Mouse (Mus musculus): ENCODE measurements around the gene Dars2. TPM values are rescaled to one million over a fixed set of nuclear protein-coding genes. Genes with fewer than 3 reads are reported as not detected.

Gene Dars2
- polyA plus RNA-seq, 1 experiment, result 26.2 TPM

- Histone ChIP-seq H3K27ac (ENCODE audit: insufficient read depth, low read length) (no peak overlapping the region), H3K4me3 (ENCODE audit: insufficient read depth, low read length) (no peak overlapping the region), H3K4me1 (ENCODE audit: control insufficient read depth, insufficient read depth, low read length) (no peaks in the 10 kb centered on the region)
- no peak for TF ChIP-seq CTCF (IDR thresholded peaks at IDR 0.05; ENCODE audit: extremely low read depth, insufficient read depth, low read length)
- no peak for TF ChIP-seq POLR2A (IDR thresholded peaks at IDR 0.05; ENCODE audit: extremely low read depth, insufficient read depth, low read length)
Observed at GRCm38 (mm10) chr1:161027196-161027595, 43.3 kb downstream of the Dars2 start.

- H3K4me3 ChIP-seq (ENCODE audit: insufficient read depth, low read length), result no peak overlapping the region
- H3K4me1 ChIP-seq (ENCODE audit: control insufficient read depth, insufficient read depth, low read length), result no peaks in the 10 kb centered on the region
- TF ChIP-seq CTCF (IDR thresholded peaks at IDR 0.05; ENCODE audit: extremely low read depth, insufficient read depth, low read length), result no peak
- no peak for TF ChIP-seq POLR2A (IDR thresholded peaks at IDR 0.05; ENCODE audit: extremely low read depth, insufficient read depth, low read length)
- no peak overlapping the region for H3K27ac ChIP-seq (ENCODE audit: insufficient read depth, low read length)
Observed at GRCm38 (mm10) chr1:161025410-161026210, 44.8 kb downstream of the Dars2 start.

- H3K4me3 ChIP-seq (ENCODE audit: insufficient read depth, low read length), result no peak overlapping the region
- no peak overlapping the region for H3K27ac ChIP-seq (ENCODE audit: insufficient read depth, low read length)
- no peaks in the 10 kb centered on the region for H3K4me1 ChIP-seq (ENCODE audit: control insufficient read depth, insufficient read depth, low read length)
- TF ChIP-seq CTCF (IDR thresholded peaks at IDR 0.05; ENCODE audit: extremely low read depth, insufficient read depth, low read length) (no peak), POLR2A (IDR thresholded peaks at IDR 0.05; ENCODE audit: extremely low read depth, insufficient read depth, low read length) (no peak)
Observed at GRCm38 (mm10) chr1:161020051-161020450, 50.4 kb downstream of the Dars2 start.

GRCm38 (mm10) chr1:161016378-161016777 is 54.1 kb downstream of the Dars2 start:
- no peak overlapping the region for H3K27ac ChIP-seq (ENCODE audit: insufficient read depth, low read length)
- no peak overlapping the region for H3K4me3 ChIP-seq (ENCODE audit: insufficient read depth, low read length)
- H3K4me1 ChIP-seq (ENCODE audit: control insufficient read depth, insufficient read depth, low read length), result no peaks in the 10 kb centered on the region
- TF ChIP-seq POLR2A (IDR thresholded peaks at IDR 0.05; ENCODE audit: extremely low read depth, insufficient read depth, low read length), result no peak
- no peak for TF ChIP-seq CTCF (IDR thresholded peaks at IDR 0.05; ENCODE audit: extremely low read depth, insufficient read depth, low read length)

- TF ChIP-seq POLR2A (IDR thresholded peaks at IDR 0.05; ENCODE audit: extremely low read depth, insufficient read depth, low read length) (no peak), CTCF (IDR thresholded peaks at IDR 0.05; ENCODE audit: extremely low read depth, insufficient read depth, low read length) (no peak)
- H3K4me3 ChIP-seq (ENCODE audit: insufficient read depth, low read length), result no peak overlapping the region
- no peak overlapping the region for H3K27ac ChIP-seq (ENCODE audit: insufficient read depth, low read length)
- no peaks in the 10 kb centered on the region for H3K4me1 ChIP-seq (ENCODE audit: control insufficient read depth, insufficient read depth, low read length)
Observed at GRCm38 (mm10) chr1:161010436-161010835, 60.0 kb downstream of the Dars2 start.

- Histone ChIP-seq H3K27ac (ENCODE audit: insufficient read depth, low read length) (no peak overlapping the region), H3K4me1 (ENCODE audit: control insufficient read depth, insufficient read depth, low read length) (no peaks in the 10 kb centered on the region), H3K4me3 (ENCODE audit: insufficient read depth, low read length) (no peak overlapping the region)
- no peak for TF ChIP-seq CTCF (IDR thresholded peaks at IDR 0.05; ENCODE audit: extremely low read depth, insufficient read depth, low read length)
Observed at GRCm38 (mm10) chr1:161008038-161008437, 62.4 kb downstream of the Dars2 start.

GRCm38 (mm10) chr1:161006471-161006870 is 64.0 kb downstream of the Dars2 start:
- Histone ChIP-seq H3K27ac (ENCODE audit: insufficient read depth, low read length) (no peak overlapping the region), H3K4me1 (ENCODE audit: control insufficient read depth, insufficient read depth, low read length) (no peaks in the 10 kb centered on the region), H3K4me3 (ENCODE audit: insufficient read depth, low read length) (no peak overlapping the region)
- no peak for TF ChIP-seq CTCF (IDR thresholded peaks at IDR 0.05; ENCODE audit: extremely low read depth, insufficient read depth, low read length)
- no peak for TF ChIP-seq POLR2A (IDR thresholded peaks at IDR 0.05; ENCODE audit: extremely low read depth, insufficient read depth, low read length)

GRCm38 (mm10) chr1:161005526-161005925 is 64.9 kb downstream of the Dars2 start:
- no peak for TF ChIP-seq CTCF (IDR thresholded peaks at IDR 0.05; ENCODE audit: extremely low read depth, insufficient read depth, low read length)
- Histone ChIP-seq H3K4me3 (ENCODE audit: insufficient read depth, low read length) (no peak overlapping the region), H3K27ac (ENCODE audit: insufficient read depth, low read length) (no peak overlapping the region), H3K4me1 (ENCODE audit: control insufficient read depth, insufficient read depth, low read length) (no peaks in the 10 kb centered on the region)

- Histone ChIP-seq H3K27ac (ENCODE audit: insufficient read depth, low read length) (no peak overlapping the region), H3K4me3 (ENCODE audit: insufficient read depth, low read length) (no peak overlapping the region), H3K4me1 (ENCODE audit: control insufficient read depth, insufficient read depth, low read length) (no peaks in the 10 kb centered on the region)
- TF ChIP-seq CTCF (IDR thresholded peaks at IDR 0.05; ENCODE audit: extremely low read depth, insufficient read depth, low read length) (no peak), POLR2A (IDR thresholded peaks at IDR 0.05; ENCODE audit: extremely low read depth, insufficient read depth, low read length) (no peak)
Observed at GRCm38 (mm10) chr1:161004942-161005341, 65.5 kb downstream of the Dars2 start.

GRCm38 (mm10) chr1:160993851-160994250 is 76.6 kb downstream of the Dars2 start:
- TF ChIP-seq CTCF (IDR thresholded peaks at IDR 0.05; ENCODE audit: extremely low read depth, insufficient read depth, low read length), result no peak
- TF ChIP-seq POLR2A (IDR thresholded peaks at IDR 0.05; ENCODE audit: extremely low read depth, insufficient read depth, low read length), result no peak
- H3K4me1 ChIP-seq (ENCODE audit: control insufficient read depth, insufficient read depth, low read length), result no peaks in the 10 kb centered on the region
- H3K4me3 ChIP-seq (ENCODE audit: insufficient read depth, low read length), result no peak overlapping the region
- no peak overlapping the region for H3K27ac ChIP-seq (ENCODE audit: insufficient read depth, low read length)

Other genes with a start within 250 kb of the Dars2 start
- 9.9 and 10.8 TPM in 2 replicates for gene Rc3h1, start 164.2 kb downstream of the Dars2 start, polyA plus RNA-seq (2012; rRNA removed)
- 0.08 and 0.19 TPM in 2 replicates for gene Serpinc1, start 92.1 kb downstream of the Dars2 start, polyA plus RNA-seq (2012; rRNA removed)
- 4.8 and 5.1 TPM in 2 replicates for gene Zbtb37, start 35.8 kb downstream of the Dars2 start, polyA plus RNA-seq (2012; rRNA removed)
- gene Cenpl, start 55 bp upstream of the Dars2 start, polyA plus RNA-seq (2012; rRNA removed), result 0.98 and 1.7 TPM in 2 replicates
- gene Klhl20, start 60.9 kb upstream of the Dars2 start, polyA plus RNA-seq (2012; rRNA removed), result 13.4 and 14.1 TPM in 2 replicates
- gene Ankrd45, start 72.0 kb upstream of the Dars2 start, polyA plus RNA-seq (2012; rRNA removed), result 38.5 and 41.3 TPM in 2 replicates
- gene Tex50, start 88.7 kb upstream of the Dars2 start, polyA plus RNA-seq (2012; rRNA removed), result not detected in 2 replicates
- gene Prdx6, start 180.6 kb upstream of the Dars2 start, polyA plus RNA-seq (2012; rRNA removed), result 455 and 511 TPM in 2 replicates